Mouse (Mus musculus) CH12.LX (cell line): Measurements from ENCODE around the gene Theg. TPM values are rescaled to one million over a fixed set of nuclear protein-coding genes. Genes with fewer than 3 reads are reported as not detected.

Experiments used
- DNase-seq: peaks from one replicate; pipeline ENCODE4 v3.0.0-alpha.2; 2013; ENCODE audit errors: extremely low read depth
- H3K27ac ChIP-seq: 2 replicates; pipeline ENCODE4 v1.5.1; 2012; ENCODE audit warnings: low read depth, mild to moderate bottlenecking, control low read depth, moderate library complexity; ENCODE audit not compliant: insufficient read depth
- H3K27me3 ChIP-seq: replicated peaks from 2 replicates; pipeline ENCODE3; 2012; ENCODE audit warnings: inconsistent platforms
- H3K36me3 ChIP-seq, 2 experiments: replicated peaks in 1 of 2; 2 replicates each; pipeline versions ENCODE3 to v1.6.1; 2012; ENCODE audit warnings: inconsistent platforms in 1 of 2, low read length in 1 of 2, mild to moderate bottlenecking in 1 of 2, mixed read lengths in 1 of 2, moderate library complexity in 1 of 2; ENCODE audit not compliant: control insufficient read depth in 1 of 2, insufficient read depth in 1 of 2
- H3K4me1 ChIP-seq, 2 experiments: 2 replicates each; pipeline ENCODE4 v1.6.1; 2012; ENCODE audit warnings: inconsistent platforms in 1 of 2, moderate library complexity in 1 of 2; ENCODE audit not compliant: insufficient read depth in 2 of 2, control insufficient read depth in 1 of 2
- H3K4me2 ChIP-seq: 2 replicates; pipeline ENCODE4 v1.6.1; 2012; ENCODE audit warnings: low read depth, mild to moderate bottlenecking, control low read depth; ENCODE audit not compliant: poor library complexity, insufficient read depth, severe bottlenecking
- H3K4me3 ChIP-seq, 3 experiments: fragments of 150-350 bp in 1 of 3; sonication (generic) in 1 of 3; replicated peaks in 1 of 3; 2 replicates each; pipeline versions ENCODE3 to v1.5.1; 2011 to 2012; ENCODE audit warnings: low read depth in 2 of 3, low read length in 2 of 3, mild to moderate bottlenecking in 2 of 3, moderate library complexity in 2 of 3, control low read depth in 1 of 3, improper control_type of control experiment in 1 of 3, inconsistent platforms in 1 of 3, mixed read lengths in 1 of 3; ENCODE audit not compliant: poor library complexity in 1 of 3
- H3K79me2 ChIP-seq: replicated peaks from 2 replicates; pipeline ENCODE4 v1.6.1; 2012; ENCODE audit warnings: mild to moderate bottlenecking, moderate library complexity; ENCODE audit not compliant: control insufficient read depth, poor library complexity, insufficient read depth, severe bottlenecking; ENCODE audit errors: extremely low read depth
- H3K9ac ChIP-seq: 2 replicates; pipeline ENCODE4 v1.6.1; 2012; ENCODE audit warnings: low read depth, mild to moderate bottlenecking, control low read depth, moderate library complexity; ENCODE audit not compliant: insufficient read depth
- H3K9me3 ChIP-seq: replicated peaks from 2 replicates; pipeline ENCODE3; 2012; ENCODE audit warnings: low read length, inconsistent platforms, mixed read lengths
- CHD2 ChIP-seq: IDR thresholded peaks from 2 replicates; pipeline ENCODE4 v1.6.1; 2011; ENCODE audit warnings: low read length, improper control_type of control experiment
- CTCF ChIP-seq, 2 experiments: IDR thresholded peaks in 1 of 2; conservative IDR thresholded peaks in 1 of 2; 2 replicates each; pipeline ENCODE4 v1.5.1; 2011 to 2012; ENCODE audit warnings: low read depth in 2 of 2, low read length in 2 of 2, improper control_type of control experiment in 1 of 2, inconsistent platforms in 1 of 2, mild to moderate bottlenecking in 1 of 2, moderate library complexity in 1 of 2
- ELF1 ChIP-seq: IDR thresholded peaks from 2 replicates; pipeline ENCODE4 v1.6.1; 2014; ENCODE audit warnings: low read depth, mild to moderate bottlenecking, inconsistent platforms, low read length, improper control_type of control experiment
- ETS1 ChIP-seq: conservative IDR thresholded peaks from 2 replicates; pipeline ENCODE4 v1.6.1; 2012; ENCODE audit warnings: low read depth, mild to moderate bottlenecking, inconsistent platforms, low read length, improper control_type of control experiment, moderate library complexity
- HCFC1 ChIP-seq: IDR thresholded peaks from 2 replicates; pipeline ENCODE4 v1.6.1; 2012; ENCODE audit warnings: low read depth, mild to moderate bottlenecking, inconsistent platforms, low read length, improper control_type of control experiment
- IRF4 ChIP-seq: IDR thresholded peaks from 2 replicates; pipeline ENCODE4 v1.6.1; 2014; ENCODE audit warnings: low read depth, mild to moderate bottlenecking, inconsistent platforms, low read length, improper control_type of control experiment
- JUN ChIP-seq: IDR thresholded peaks from 2 replicates; pipeline ENCODE4 v1.6.1; 2011; ENCODE audit warnings: low read depth, mild to moderate bottlenecking, low read length, improper control_type of control experiment, moderate library complexity; ENCODE audit not compliant: insufficient read depth
- MAFK ChIP-seq: IDR thresholded peaks from 2 replicates; pipeline ENCODE4 v1.6.1; 2011; ENCODE audit warnings: low read length, improper control_type of control experiment; ENCODE audit not compliant: insufficient replicate concordance
- MAZ ChIP-seq: IDR thresholded peaks from 2 replicates; pipeline ENCODE4 v1.6.1; 2012; ENCODE audit warnings: low read depth, mild to moderate bottlenecking, inconsistent platforms, low read length, improper control_type of control experiment, moderate library complexity
- MXI1 ChIP-seq: IDR thresholded peaks from 2 replicates; pipeline ENCODE4 v1.6.1; 2011; ENCODE audit warnings: mild to moderate bottlenecking, low read depth, low read length, improper control_type of control experiment
- NELFE ChIP-seq: IDR thresholded peaks from 2 replicates; pipeline ENCODE4 v1.6.1; 2011; ENCODE audit warnings: low read depth, low read length, improper control_type of control experiment
- NRF1 ChIP-seq: IDR thresholded peaks from 2 replicates; pipeline ENCODE4 v1.6.1; 2014; ENCODE audit warnings: low read depth, mild to moderate bottlenecking, inconsistent platforms, low read length, improper control_type of control experiment, moderate library complexity
- POLR2A ChIP-seq: IDR thresholded peaks from 2 replicates; pipeline ENCODE4 v1.6.1; 2011; ENCODE audit warnings: low read depth, mild to moderate bottlenecking, improper control_type of control experiment, low read length
- RAD21 ChIP-seq: IDR thresholded peaks from 2 replicates; pipeline ENCODE4 v1.6.1; 2011; ENCODE audit warnings: low read depth, mild to moderate bottlenecking, low read length, improper control_type of control experiment, moderate library complexity
- RCOR1 ChIP-seq: conservative IDR thresholded peaks from 2 replicates; pipeline ENCODE4 v1.6.1; 2012; ENCODE audit warnings: low read depth, mild to moderate bottlenecking, inconsistent platforms, low read length, improper control_type of control experiment
- SIN3A ChIP-seq: IDR thresholded peaks from 2 replicates; pipeline ENCODE4 v1.6.1; 2012; ENCODE audit warnings: low read length, improper control_type of control experiment, inconsistent platforms
- TBP ChIP-seq: conservative IDR thresholded peaks from 2 replicates; pipeline ENCODE4 v1.6.1; 2011; ENCODE audit warnings: low read depth, low read length, improper control_type of control experiment
- TCF12 ChIP-seq: IDR thresholded peaks from 2 replicates; pipeline ENCODE4 v1.6.1; 2014; ENCODE audit warnings: low read depth, mild to moderate bottlenecking, inconsistent platforms, low read length, improper control_type of control experiment
- UBTF ChIP-seq: IDR thresholded peaks from 2 replicates; pipeline ENCODE4 v1.6.1; 2012; ENCODE audit warnings: low read depth, mild to moderate bottlenecking, inconsistent platforms, low read length, improper control_type of control experiment, moderate library complexity
- USF1 ChIP-seq: IDR thresholded peaks from 2 replicates; pipeline ENCODE4 v1.6.1; 2014; ENCODE audit warnings: low read depth, mild to moderate bottlenecking, inconsistent platforms, low read length, improper control_type of control experiment
- USF2 ChIP-seq: conservative IDR thresholded peaks from 2 replicates; pipeline ENCODE4 v1.6.1; 2011; ENCODE audit warnings: low read depth, low read length, improper control_type of control experiment
- ZC3H11A ChIP-seq: IDR thresholded peaks from 2 replicates; pipeline ENCODE4 v1.6.1; 2012; ENCODE audit warnings: low read depth, mild to moderate bottlenecking, inconsistent platforms, low read length, improper control_type of control experiment
- ZKSCAN1 ChIP-seq: IDR thresholded peaks from 2 replicates; pipeline ENCODE4 v1.6.1; 2012; ENCODE audit warnings: low read depth, inconsistent platforms, low read length, improper control_type of control experiment, borderline replicate concordance
- ZMIZ1 ChIP-seq: IDR thresholded peaks from 2 replicates; pipeline ENCODE4 v1.6.1; 2012; ENCODE audit warnings: low read depth, mild to moderate bottlenecking, inconsistent platforms, low read length, improper control_type of control experiment
- ZNF384 ChIP-seq: IDR thresholded peaks from 2 replicates; pipeline ENCODE4 v1.6.1; 2012; ENCODE audit warnings: low read depth, low read length, improper control_type of control experiment, inconsistent platforms
- dilution Hi-C: fragments of 300-500 bp; cut with MboI; formaldehyde crosslinking; loops from 2 replicates; pipeline ENCODE4 v1.14.3; 2020; ENCODE audit warnings: low sequenced_read_pairs; ENCODE audit not compliant: extremely low pct_unique_long_range_greater_than_20kb, extremely low pct_ligation_motif_present
- in situ Hi-C: fragments of 300-500 bp; cut with MboI; formaldehyde crosslinking; loops from 3 replicates; pipeline ENCODE4 v1.14.3; 2019; ENCODE audit warnings: low sequenced_read_pairs, low pct_ligation_motif_present, low pct_unique_long_range_greater_than_20kb, mixed read lengths
- polyA plus RNA-seq: library from polyadenylated mRNA; unstranded; fragments of >175 nt; gene quantifications from 2 replicates; pipeline ENCODE4 v1.2.1, GENCODE M21; 2012; ENCODE audit warnings: low read depth; ENCODE audit not compliant: insufficient read length
- total RNA-seq, 2 experiments: library from RNA; depleted of rRNA; stranded (reverse); fragments of 300-350 nt in 1 of 2; fragments of >200 nt in 1 of 2; gene quantifications; 2 replicates each; pipeline ENCODE4 v1.2.3; 2012 to 2014

Gene Theg
- total and polyA plus RNA-seq, 3 experiments = not detected

DNA sequence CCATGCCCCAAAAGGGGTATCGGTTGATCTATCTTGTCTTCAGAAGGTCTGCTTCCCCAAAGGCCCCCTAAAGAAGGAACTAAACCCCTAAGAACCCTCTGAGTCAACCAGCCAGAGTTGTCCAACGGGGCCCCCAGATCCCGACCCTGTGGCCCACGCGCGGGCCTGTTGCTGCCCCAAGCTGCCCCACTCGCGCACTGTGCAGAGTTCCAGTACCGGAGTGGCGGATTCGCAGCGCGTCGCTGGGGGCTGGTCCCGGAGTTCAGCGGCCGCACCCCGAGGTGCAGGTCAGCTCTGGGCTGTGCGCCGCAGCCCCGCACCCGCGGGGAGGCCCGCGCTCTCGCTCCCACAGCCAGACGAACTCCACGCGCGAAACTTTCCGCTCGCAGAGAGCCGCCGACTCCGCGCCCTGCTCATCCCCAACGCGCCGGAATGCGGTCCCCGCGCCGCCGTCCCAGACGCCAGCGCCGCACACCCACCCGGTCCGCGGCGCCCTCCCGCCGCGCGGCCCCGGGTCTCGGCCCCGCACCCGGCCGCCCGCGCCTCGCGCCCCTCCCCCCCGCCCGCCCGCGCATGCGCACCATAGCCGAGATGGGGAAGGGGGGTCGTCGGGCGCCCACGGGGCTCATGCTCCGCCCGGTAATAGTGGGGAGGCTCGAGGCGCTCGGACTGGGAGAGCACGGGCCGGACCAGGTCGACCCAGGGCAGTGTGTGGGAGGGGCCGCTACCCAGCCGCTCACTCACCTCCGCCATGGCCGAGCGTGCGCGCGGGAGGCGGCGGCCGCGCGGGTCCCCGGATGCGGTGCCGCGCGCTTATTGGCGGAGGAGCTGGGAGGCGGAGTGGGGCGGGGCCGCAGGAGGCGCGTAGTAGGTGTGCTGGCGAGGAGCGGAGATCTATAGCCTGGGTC is 32.5 kb downstream of the Theg start, which contains the start of gene Mier2:
TSS of gene Mier2 (minus strand) at position 870 of the 908 bp plus-strand sequence.
- Histone ChIP-seq H3K9ac (peak within 1 kb of the TSS; percentile 67), H3K4me1 (peaks cover 11 to 28% of the 10 kb centered on the region in 2 experiments), H3K4me3 (peak within 1 kb of the TSS; percentile 71 to 93 (median 91)), H3K27me3 (peaks cover 17% of the 10 kb centered on the region), H3K27ac (no peak within 1 kb of the TSS), H3K79me2 (peaks cover 6% of the 10 kb centered on the region), H3K36me3 (peaks cover 6 to 24% of the 10 kb centered on the region in 2 experiments), H3K9me3 (peaks cover 7% of the 10 kb centered on the region), H3K4me2 (peak within 1 kb of the TSS; percentile 87)
- peak; percentile 62 for DNase-seq
- TF ChIP-seq IRF4 (no peak), ZC3H11A (no peak), HCFC1 (peak; percentile 34; the same call in 1 of the 2 replicates), JUN (no peak), ZKSCAN1 (peak; percentile 99), ZMIZ1 (peak; percentile 53; the same call in 1 of the 2 replicates), ETS1 (no peak), NELFE (peak; percentile 70), SIN3A (peak; percentile 57), MXI1 (peak; percentile 29; the same call in 1 of the 2 replicates), CHD2 (0 out of 2 replicates have a peak, but pooled peaks have one; percentile 29), UBTF (no peak), ELF1 (no peak), NRF1 (peak; percentile 81), CTCF (conservative IDR thresholded peaks at IDR 0.05 in 1 of 2, IDR thresholded peaks at IDR 0.05 in 1 of 2; ENCODE audit: low read depth in 2 of 2, low read length in 2 of 2) (no peak), POLR2A (peak; percentile 84)
- in situ Hi-C loops (no loop called here), dilution Hi-C loops (no loop called here)

- Histone ChIP-seq H3K9ac (peak overlapping the region; percentile 67; the same call in 1 of the 2 replicates), H3K36me3 (peaks cover 15 to 33% of the 10 kb centered on the region in 2 experiments)
- in situ Hi-C loops = no loop called here
- TF ChIP-seq TBP (no peak), ZNF384 (no peak), IRF4 (no peak), CHD2 (no peak), UBTF (no peak), MAZ (no peak), USF1 (no peak), USF2 (no peak), MAFK (no peak), RCOR1 (no peak), ZKSCAN1 (no peak), TCF12 (no peak), RAD21 (no peak)
- TF ChIP-seq, all 38 proteins: peak for 0
- Histone ChIP-seq H3K4me1 (peaks cover 11 to 28% of the 10 kb centered on the region in 2 experiments), H3K4me3 (peak overlapping the region; percentile 71 to 93 (median 91)), H3K4me2 (peak overlapping the region; percentile 87), H3K27me3 (peaks cover 14% of the 10 kb centered on the region), H3K9me3 (peaks cover 5% of the 10 kb centered on the region), H3K79me2 (peaks cover 6% of the 10 kb centered on the region), H3K27ac (no peak overlapping the region)
- dilution Hi-C loops = no loop called here
- no peak for DNase-seq
Observed at GRCm38 (mm10) chr10:79553691-79554090, 33.4 kb downstream of the Theg start.
